21 mouse cellular contexts compared by ENCODE assay signal in the genomic region with DNA sequence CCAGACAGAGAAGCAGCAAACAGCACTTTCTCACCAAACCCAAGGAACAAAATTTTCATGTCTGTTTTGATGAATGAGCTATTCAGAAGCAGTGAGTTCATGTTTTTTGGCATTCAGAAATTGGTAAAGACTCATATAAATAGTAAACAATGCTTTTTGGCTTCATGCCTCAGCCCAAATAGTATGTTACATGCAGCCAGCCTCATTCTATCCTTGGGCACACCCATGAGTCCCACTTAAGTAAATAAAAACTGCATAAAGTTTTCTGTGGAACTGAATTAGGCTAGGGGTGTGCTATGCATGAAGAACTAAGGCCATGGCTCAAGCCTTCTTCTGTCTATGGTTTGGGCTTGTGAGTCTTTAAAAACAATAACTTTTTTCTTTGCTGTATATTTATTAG.
"Had no signal": no experiment of that assay in that cellular context is flagged by ENCODE, and none has a peak within 500 bp of the region (broad histone marks: within the 10 kb centered on the region; RNA-seq: fewer than 3 reads in every experiment).

No protein-coding gene starts in this region.

- H3K27ac ChIP-seq: limb, embryonic 12.5 days; limb, embryonic 15.5 days; liver, embryonic 14.5 days; macrophage; midbrain, embryonic 12.5 days; midbrain, embryonic 15.5 days; neural tube, embryonic 12.5 days; neural tube, embryonic 15.5 days; stomach, embryonic 15.5 days had no signal

- ATAC-seq: liver, postnatal 0 days; midbrain, embryonic 15.5 days had no signal

- H3K9ac ChIP-seq: limb, embryonic 12.5 days; limb, embryonic 15.5 days; liver, embryonic 14.5 days; liver, postnatal 0 days; midbrain, embryonic 12.5 days; midbrain, embryonic 15.5 days; neural tube, embryonic 12.5 days; neural tube, embryonic 15.5 days; stomach, embryonic 15.5 days had no signal

- H3K4me1 ChIP-seq: limb, embryonic 12.5 days; limb, embryonic 15.5 days; midbrain, embryonic 12.5 days; midbrain, embryonic 15.5 days; neural tube, embryonic 12.5 days; neural tube, embryonic 15.5 days; stomach, embryonic 15.5 days had no signal

- H3K27me3 ChIP-seq: limb, embryonic 12.5 days; limb, embryonic 15.5 days; midbrain, embryonic 12.5 days; midbrain, embryonic 15.5 days; neural tube, embryonic 12.5 days; neural tube, embryonic 15.5 days; stomach, embryonic 15.5 days had no signal

- DNase-seq: kidney, adult 18-20 months; kidney, adult 9 months; kidney, postnatal 14 days; kidney, postnatal 4 days; left cerebral cortex, postnatal 4 days; liver, postnatal 0 days; lung, postnatal 10 days; right cerebral cortex, postnatal 25 days; spleen, adult 18-20 months; thymus, adult 2 months; thymus, postnatal 25 days had no signal

- H3K4me2 ChIP-seq: limb, embryonic 12.5 days; limb, embryonic 15.5 days; liver, embryonic 11.5 days; midbrain, embryonic 12.5 days; midbrain, embryonic 15.5 days; neural tube, embryonic 12.5 days; neural tube, embryonic 15.5 days; stomach, embryonic 15.5 days had no signal

- H3K9me3 ChIP-seq: limb, embryonic 12.5 days; limb, embryonic 15.5 days; midbrain, embryonic 12.5 days; midbrain, embryonic 15.5 days; neural tube, embryonic 12.5 days; neural tube, embryonic 15.5 days; stomach, embryonic 15.5 days had no signal

- H3K36me3 ChIP-seq: limb, embryonic 12.5 days; limb, embryonic 15.5 days; midbrain, embryonic 12.5 days; midbrain, embryonic 15.5 days; neural tube, embryonic 12.5 days; neural tube, embryonic 15.5 days; stomach, embryonic 15.5 days had no signal

- H3K4me3 ChIP-seq: limb, embryonic 12.5 days; limb, embryonic 15.5 days; midbrain, embryonic 12.5 days; midbrain, embryonic 15.5 days; neural tube, embryonic 12.5 days; neural tube, embryonic 15.5 days; stomach, embryonic 15.5 days had no signal
